Mouse (Mus musculus): ENCODE measurements around the gene Arhgap22. TPM values are rescaled to one million over a fixed set of nuclear protein-coding genes. Genes with fewer than 3 reads are reported as not detected.

The Arhgap22 gene
- 10 to 100 TPM in 1 of 2 experiments, 1 to 10 TPM in 1; 9.6 to 11.3 TPM for total RNA-seq (2021)
- long read RNA-seq, experiment 1, partial matches to known transcripts = 2 of 7 reads
- long read RNA-seq, experiment 1, other reads (novel, unspliced or antisense) = 5 of 7 reads
- long read RNA-seq, experiment 2, partial matches to known transcripts = 0 of 6 reads
- long read RNA-seq, experiment 2, other reads (novel, unspliced or antisense) = 6 of 6 reads

- TF ChIP-seq CTCF (conservative IDR thresholded peaks at IDR 0.05) = peak; percentile 97
- DNase-seq (ENCODE audit: low spot score in 2 of 2) = peak; percentile 80 to 89
- Histone ChIP-seq H3K27ac (peak within 1 kb of the TSS; percentile 80), H3K4me3 (peak within 1 kb of the TSS; percentile 44)
These were observed at the start of gene Arhgap22 for GRCm38 (mm10) chr14:33213823-33214766. Arhgap22 (plus strand) TSS chr14:33214026.

GRCm38 (mm10) chr14:33168750-33169149 is 45.1 kb upstream of the Arhgap22 start:
- TF ChIP-seq CTCF (conservative IDR thresholded peaks at IDR 0.05) = no peak
- DNase-seq (ENCODE audit: low spot score in 2 of 2) = no peak

GRCm38 (mm10) chr14:33171942-33172341 is 41.9 kb upstream of the Arhgap22 start:
- DNase-seq (ENCODE audit: low spot score in 2 of 2) = no peak
- no peak for TF ChIP-seq CTCF (conservative IDR thresholded peaks at IDR 0.05)
- Histone ChIP-seq H3K27ac (no peak overlapping the region), H3K4me3 (no peak overlapping the region)

More at GRCm38 (mm10) chr14:33168750-33169149, 45.1 kb upstream of the Arhgap22 start:
- Histone ChIP-seq H3K4me3 (no peak overlapping the region), H3K27ac (no peak overlapping the region)

GRCm38 (mm10) chr14:33175059-33175821 is 38.6 kb upstream of the Arhgap22 start:
- TF ChIP-seq CTCF (conservative IDR thresholded peaks at IDR 0.05) = no peak

GRCm38 (mm10) chr14:33180102-33180501 is 33.7 kb upstream of the Arhgap22 start:
- Histone ChIP-seq H3K27ac (no peak overlapping the region), H3K4me3 (no peak overlapping the region)
- no peak for DNase-seq (ENCODE audit: low spot score in 2 of 2)
- no peak for TF ChIP-seq CTCF (conservative IDR thresholded peaks at IDR 0.05)

More at GRCm38 (mm10) chr14:33175059-33175821, 38.6 kb upstream of the Arhgap22 start:
- Histone ChIP-seq H3K4me3 (no peak overlapping the region), H3K27ac (no peak overlapping the region)
- no peak for DNase-seq (ENCODE audit: low spot score in 2 of 2)

- Histone ChIP-seq H3K27ac (no peak within 1 kb of the TSS), H3K4me3 (no peak within 1 kb of the TSS)
- DNase-seq (ENCODE audit: low spot score in 2 of 2) = no peak
- no peak for TF ChIP-seq CTCF (conservative IDR thresholded peaks at IDR 0.05)
These were observed 28.6 kb upstream of the Arhgap22 start, which contains the start of gene Wdfy4 for GRCm38 (mm10) chr14:33185068-33185800. Wdfy4 (minus strand) TSS chr14:33185508.

- no peak for DNase-seq (ENCODE audit: low spot score in 2 of 2)
- Histone ChIP-seq H3K27ac (no peak overlapping the region), H3K4me3 (no peak overlapping the region)
- no peak for TF ChIP-seq CTCF (conservative IDR thresholded peaks at IDR 0.05)
These were observed 26.6 kb upstream of the Arhgap22 start for GRCm38 (mm10) chr14:33187201-33187600.

GRCm38 (mm10) chr14:33189230-33189629 is 24.6 kb upstream of the Arhgap22 start:
- Histone ChIP-seq H3K27ac (no peak overlapping the region), H3K4me3 (no peak overlapping the region)
- no peak for DNase-seq (ENCODE audit: low spot score in 2 of 2)
- TF ChIP-seq CTCF (conservative IDR thresholded peaks at IDR 0.05) = no peak

GRCm38 (mm10) chr14:33189849-33190423 is 23.9 kb upstream of the Arhgap22 start:
- Histone ChIP-seq H3K27ac (no peak overlapping the region), H3K4me3 (no peak overlapping the region)
- DNase-seq (ENCODE audit: low spot score in 2 of 2) = no peak
- TF ChIP-seq CTCF (conservative IDR thresholded peaks at IDR 0.05) = no peak

- Histone ChIP-seq H3K27ac (no peak overlapping the region), H3K4me3 (no peak overlapping the region)
- DNase-seq (ENCODE audit: low spot score in 2 of 2) = no peak
- TF ChIP-seq CTCF (conservative IDR thresholded peaks at IDR 0.05) = no peak
These were observed 23.2 kb upstream of the Arhgap22 start for GRCm38 (mm10) chr14:33190646-33191045.

GRCm38 (mm10) chr14:33193762-33194161 is 20.1 kb upstream of the Arhgap22 start:
- no peak for DNase-seq (ENCODE audit: low spot score in 2 of 2)
- TF ChIP-seq CTCF (conservative IDR thresholded peaks at IDR 0.05) = no peak
- H3K27ac ChIP-seq = no peak overlapping the region
- no peak overlapping the region for H3K4me3 ChIP-seq

GRCm38 (mm10) chr14:33194241-33194640 is 19.6 kb upstream of the Arhgap22 start:
- no peak for TF ChIP-seq CTCF (conservative IDR thresholded peaks at IDR 0.05)
- Histone ChIP-seq H3K4me3 (no peak overlapping the region), H3K27ac (no peak overlapping the region)
- no peak for DNase-seq (ENCODE audit: low spot score in 2 of 2)
